Mouse (Mus musculus): Measurements from ENCODE around the gene Ncan.

Ncan gene

DNA sequence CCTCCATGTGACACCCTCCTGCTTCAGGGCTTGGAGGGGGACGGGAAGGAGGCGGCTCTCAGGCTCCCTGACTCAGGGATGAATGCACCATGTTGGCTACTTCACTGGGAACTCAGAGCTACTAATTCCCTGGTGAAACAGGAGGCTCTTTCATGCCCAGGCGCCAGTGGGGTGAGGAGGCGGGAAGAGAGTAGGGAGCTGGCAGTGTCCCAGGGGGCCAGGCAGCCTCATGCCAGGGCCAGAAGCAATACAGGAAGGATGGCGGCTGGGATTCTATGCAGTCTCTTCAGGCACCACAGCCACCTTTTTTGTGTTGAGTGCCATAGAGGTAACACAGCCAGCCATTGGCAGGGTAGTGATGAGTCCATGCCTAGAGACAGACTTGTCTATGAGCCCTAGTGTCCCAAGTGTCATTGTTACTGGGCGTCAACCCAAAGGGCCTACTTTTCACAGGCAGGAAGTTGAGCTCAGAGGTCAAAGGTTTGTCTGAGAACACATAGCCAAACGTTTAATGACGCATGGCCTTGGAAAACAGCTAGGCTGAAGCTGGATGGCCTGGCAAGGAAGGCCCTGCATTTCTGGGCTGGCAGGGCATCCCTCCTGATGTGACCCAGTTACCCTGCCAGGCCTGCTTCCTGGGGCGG lies 8.8 kb upstream of the Ncan start:
- peak; percentile 88 for DNase-seq (ENCODE audit: low read depth)

DNA sequence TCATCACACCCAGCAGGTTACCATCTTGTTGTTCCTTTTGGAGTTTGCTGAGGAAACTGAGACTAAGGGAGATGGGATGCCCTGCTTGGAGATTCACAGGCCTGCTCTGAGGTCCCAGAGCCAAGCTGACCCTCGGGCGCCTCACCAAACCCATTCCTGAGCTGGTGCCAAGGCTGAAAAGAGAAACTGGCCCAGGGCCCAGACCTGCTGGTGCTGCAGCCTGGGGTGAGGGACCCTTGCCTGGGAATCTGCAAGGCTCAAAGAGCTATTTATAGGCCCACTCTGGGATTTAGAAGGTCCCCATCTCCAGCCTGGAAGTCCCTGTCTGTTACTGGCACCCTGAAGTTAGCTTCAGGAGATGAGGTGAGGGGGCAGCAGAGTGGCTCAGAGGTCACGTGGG lies 7.8 kb upstream of the Ncan start:
- no peak for DNase-seq (ENCODE audit: low read depth)

DNA sequence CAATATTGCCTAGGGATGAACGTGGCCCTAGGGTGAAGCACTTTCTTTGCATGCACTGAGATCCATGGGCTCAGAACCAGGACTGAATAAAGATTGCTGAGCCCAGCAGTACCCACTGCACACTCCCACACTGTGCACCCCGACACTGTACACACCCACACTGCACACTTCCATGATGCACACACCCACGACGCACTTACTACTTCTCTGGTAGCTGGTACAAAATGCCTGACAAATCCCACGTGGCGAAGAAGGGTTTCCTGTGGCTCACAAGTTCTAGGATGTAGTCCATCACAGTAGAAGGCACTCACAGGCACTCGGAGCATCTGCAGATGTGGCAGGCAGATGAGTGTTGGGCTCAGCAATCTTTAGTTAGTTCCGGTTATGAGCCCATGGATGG lies 4.3 kb upstream of the Ncan start:
- no peak for DNase-seq (ENCODE audit: low read depth)

DNA sequence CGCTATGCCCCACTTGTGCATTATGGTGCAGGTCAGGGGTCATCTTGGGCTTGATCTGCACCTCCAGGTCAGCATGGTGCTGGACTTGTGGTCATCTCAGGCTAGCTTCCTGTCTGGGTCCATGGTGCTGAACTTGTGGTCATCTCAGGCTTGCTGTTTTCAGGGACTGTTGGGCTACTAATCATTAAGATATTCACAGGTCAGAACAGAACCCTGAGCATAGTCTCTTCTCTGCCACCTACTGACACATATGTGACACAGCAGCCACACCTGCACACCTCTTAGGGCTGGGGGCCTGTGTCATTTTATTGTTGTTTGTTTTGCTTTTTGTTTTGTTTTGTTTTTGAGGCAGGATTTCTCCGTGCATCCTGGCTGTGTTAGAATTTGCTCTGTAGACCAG lies 2.2 kb upstream of the Ncan start:
- no peak for DNase-seq (ENCODE audit: low read depth)

DNA sequence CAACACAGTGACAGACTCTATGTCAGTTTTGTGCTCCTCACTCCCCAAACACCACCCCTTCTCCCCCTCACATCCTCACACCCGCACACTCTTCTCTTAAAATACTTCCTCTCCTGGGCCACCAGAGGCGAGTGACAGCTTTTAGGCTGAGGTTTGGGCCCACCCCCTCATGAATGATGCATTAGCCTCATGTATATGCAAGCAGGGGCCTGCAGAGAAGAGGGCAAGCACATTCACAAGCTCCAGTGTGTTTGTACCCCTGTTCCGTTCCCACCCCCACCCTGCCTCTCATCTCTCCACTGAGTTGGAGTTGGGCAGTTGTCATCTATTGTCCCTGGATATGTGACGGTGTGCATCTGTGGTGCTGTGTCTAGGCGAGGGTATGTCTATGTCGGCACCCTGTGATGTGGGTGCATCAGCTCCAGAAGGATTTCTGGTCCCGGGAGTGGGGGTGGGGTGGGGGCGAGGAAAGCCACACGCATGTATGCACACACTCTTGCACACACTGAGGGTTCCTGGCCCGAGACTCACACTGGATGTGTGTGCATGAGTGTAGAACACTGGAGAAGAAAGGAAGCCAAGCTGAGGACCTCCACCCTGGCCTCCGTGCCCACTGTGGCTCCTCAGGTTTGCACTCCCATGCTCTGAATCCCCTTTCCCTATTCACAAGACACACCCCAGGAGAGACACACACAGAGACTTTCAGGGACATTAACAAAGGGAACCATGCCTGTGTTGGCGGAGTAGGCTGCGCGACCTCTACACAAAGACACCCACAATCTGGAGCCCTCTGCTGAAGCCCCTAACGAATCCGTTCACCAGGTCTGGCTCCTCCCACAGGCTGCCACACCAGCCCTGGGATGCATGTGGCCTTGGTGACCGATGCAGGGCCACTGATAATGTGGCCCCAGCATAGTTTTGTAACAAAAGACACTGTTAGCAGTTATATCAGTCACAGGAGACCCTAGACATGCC lies 1.7 kb downstream of the Ncan start:
- no peak for DNase-seq (ENCODE audit: low read depth)

DNA sequence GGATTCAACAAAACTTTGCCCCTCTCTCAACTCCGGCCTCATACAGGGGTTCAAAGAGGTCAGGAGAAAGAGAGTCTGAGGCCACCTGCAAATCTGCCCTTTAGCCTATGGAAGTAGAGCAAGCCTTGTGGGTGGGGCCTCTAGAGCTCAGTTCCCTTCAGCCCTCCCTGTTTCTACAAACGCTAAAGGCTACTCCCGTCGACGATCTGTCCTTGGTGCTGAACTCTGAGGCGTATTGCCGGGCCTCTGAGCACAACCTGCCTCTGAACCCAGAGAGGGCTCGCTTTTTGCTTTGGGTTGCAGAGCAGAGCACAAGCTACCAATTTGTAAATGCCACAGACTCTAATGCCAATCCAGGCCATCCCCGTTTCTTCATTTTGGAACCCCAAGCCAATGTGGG lies 3.1 kb downstream of the Ncan start:
- DNase-seq (ENCODE audit: low read depth) = no peak

DNA sequence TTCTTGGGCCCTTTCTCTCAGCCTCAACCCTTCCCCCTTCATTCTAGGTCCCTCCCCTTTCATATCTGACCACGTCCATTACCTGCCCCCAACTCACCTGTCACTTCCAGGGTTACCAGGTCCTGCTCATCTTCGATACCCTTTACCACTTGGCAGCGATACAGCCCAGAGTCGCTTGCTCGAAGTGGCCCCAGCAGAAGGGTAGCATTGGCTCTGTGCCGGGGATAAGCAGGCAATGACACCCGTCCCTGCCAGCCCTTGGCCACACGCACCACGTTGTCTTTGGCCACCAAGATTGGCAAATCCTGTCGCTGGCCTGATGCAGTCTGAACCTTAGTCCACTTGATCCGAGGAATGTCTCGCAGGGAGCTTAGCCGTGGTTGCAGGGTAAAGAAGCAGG lies 5.8 kb downstream of the Ncan start:
- no peak for DNase-seq (ENCODE audit: low read depth)

DNA sequence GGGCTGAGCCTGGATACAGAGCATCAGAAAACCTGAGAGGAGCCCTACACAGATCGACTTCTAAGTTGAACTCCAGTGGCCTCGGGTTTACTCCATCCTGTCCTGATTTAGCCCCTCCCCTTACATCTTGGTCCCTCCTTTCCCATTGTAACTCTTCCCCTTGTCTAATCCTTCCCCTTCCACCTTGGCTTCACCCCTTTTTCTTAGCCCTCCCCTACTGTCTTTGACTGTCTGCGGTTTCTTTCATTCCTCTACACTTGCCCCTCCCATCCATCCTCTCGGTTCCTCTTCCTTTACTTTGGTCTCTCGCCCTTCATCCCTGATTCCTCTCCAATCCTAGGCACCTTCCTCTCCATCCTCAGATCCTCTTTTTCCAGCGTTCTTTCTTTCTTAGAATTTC lies 6.2 kb downstream of the Ncan start:
- no peak for DNase-seq (ENCODE audit: low read depth)

DNA sequence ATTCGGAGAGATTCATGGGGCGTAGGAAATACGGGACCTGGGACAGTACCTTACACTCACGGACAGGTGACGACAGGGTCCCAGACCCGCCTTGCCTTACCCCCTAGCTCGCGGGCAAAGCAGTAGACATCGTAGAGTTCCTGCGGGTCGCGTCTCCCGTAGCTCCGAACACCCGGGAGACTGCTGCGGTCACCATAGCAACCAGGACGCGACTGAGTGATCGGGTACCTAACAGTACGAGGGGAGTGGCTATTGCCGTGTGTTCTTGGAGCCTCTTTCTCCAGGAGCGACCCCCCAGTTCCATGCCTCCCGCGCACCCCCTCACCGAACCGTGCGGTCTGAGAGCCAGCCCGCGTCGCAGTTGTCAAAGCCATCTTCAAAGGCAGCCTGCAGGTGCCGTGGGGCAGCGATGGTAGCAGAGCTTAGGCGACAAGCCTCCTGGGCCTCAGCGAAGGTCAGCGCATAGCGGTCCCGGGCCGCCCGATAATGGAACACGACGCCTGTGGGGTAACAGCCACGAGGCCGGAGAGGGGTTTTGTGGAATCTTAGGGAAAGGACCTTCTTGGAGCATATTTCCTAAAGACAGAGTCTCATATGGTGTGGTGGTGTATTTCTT lies 8.2 kb downstream of the Ncan start:
- no peak for DNase-seq (ENCODE audit: low read depth)

DNA sequence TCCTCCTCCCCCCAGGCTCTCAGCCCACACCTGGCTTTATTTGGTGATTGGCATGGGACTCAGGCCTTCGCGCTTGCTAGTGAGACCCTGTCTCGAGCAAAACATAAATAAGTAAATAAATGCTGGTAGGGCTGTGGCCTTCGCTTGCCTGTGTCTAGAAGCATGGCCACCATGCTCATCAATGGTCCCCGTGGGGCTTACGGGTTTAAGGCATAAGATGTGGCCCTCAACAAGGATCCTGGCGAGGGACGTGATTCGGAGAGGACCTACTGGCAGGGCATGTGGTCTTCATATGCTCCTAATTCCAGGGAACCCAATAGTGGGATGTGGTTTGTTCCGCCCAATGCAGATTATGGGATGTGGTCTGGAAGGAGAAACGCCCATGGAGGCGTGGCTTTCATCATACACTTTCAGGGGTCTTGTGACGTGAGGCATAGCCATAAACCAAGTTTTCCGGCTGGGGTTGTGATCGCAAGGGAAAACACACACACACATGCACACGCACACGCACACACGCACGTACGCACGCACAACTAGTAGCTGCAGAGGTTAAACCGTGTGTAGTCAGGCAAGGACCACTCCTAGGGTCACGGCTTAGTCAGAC lies 9.4 kb downstream of the Ncan start:
- DNase-seq (ENCODE audit: low read depth) = no peak

DNA sequence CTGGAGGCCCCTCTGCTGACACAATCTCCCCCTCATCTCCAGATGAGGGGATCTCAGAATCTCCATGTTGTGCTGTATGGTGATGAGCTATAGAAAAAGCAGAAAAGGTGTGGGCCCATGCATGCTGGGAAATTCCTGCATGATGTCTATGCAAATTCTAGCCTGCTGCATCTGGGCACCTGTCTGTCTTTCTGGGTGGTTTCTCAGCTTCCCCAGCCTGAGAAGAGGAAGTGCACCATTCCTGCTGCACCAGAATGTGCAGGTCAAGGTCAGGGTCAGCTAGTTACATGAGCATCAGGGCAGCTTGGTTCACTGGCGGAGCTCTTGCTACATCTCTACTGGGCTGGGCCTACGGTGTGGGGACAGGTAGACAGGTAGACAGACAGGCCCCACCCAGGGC lies 10.2 kb downstream of the Ncan start:
- no peak for DNase-seq (ENCODE audit: low read depth)

DNA sequence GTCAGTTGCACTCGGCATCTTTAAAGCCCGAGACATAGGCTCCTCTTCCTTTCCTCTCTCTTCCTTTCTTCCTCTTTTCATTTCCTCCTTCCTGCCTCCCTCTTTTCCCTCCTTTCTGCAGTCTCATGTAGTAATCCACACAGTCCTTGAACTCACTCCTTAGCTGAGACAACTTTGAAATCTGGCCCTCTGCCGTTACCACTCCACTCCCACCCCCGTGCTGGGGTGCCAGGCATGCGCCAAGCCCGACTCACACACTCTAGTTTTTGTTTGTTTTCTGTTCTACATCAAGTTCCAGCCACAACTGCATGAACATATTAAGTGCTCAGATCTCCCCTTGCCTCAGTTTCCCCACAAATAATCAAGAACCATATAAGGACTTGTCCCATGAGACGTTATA lies 15.8 kb downstream of the Ncan start:
- DNase-seq (ENCODE audit: low read depth) = no peak

DNA sequence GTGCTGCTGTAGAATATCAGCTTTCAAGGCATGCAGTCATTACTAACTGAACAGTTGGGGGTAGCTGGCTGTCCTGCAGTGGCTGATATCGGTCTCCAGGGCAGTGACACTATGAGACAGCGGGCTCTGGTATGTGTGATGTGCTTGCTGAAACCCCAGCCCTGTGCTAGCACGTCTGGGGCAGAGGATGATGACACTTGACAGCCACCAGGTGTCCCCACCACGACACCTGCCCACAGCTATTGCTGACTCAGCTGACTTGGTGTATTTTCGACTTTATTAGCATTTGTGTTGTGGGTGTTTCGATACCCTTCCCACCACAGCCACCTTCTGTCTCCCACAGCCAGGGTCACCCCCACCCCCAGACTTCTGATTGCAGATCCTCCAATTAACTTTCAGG lies 16.2 kb downstream of the Ncan start:
- no peak for DNase-seq (ENCODE audit: low read depth)

DNA sequence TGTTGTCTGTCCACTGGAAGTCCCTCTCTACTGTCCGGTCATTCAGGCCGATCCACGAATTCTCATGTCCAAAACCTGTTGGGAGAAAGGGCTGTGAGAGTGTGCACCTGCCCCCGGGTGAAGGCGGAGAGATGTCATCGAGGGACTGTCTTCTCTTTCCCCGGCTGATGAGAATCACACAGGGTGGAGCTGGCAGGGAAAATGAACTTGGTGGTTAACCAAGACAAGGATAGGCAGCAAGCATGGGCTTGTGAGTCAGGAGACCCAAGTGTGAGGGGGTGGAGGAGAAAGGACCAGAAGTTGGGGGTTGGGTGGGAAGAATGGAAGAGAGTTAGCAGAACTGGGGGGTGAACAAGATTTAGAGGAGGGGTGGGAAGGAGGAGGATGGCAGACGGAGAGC lies 20.4 kb downstream of the Ncan start:
- DNase-seq (ENCODE audit: low read depth) = no peak

DNA sequence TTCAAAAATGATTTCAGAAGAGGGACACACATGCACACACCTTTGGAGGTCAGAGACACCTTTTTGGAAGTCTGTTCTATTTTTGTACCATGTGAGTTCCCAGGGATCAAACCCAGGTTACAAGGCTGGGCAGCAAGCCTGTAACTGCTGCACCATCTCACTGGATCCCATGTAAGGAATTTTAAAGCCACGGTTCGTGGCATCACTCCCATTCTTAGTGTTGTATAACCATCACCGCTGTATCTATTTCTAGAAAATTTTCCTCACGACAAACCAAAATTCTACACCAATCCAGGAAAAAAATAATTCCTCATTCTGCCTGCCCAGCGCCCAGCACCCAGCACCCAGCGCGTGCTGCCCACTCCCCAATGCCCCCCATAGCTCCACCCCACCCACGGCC lies 21.4 kb downstream of the Ncan start:
- DNase-seq (ENCODE audit: low read depth) = no peak

DNA sequence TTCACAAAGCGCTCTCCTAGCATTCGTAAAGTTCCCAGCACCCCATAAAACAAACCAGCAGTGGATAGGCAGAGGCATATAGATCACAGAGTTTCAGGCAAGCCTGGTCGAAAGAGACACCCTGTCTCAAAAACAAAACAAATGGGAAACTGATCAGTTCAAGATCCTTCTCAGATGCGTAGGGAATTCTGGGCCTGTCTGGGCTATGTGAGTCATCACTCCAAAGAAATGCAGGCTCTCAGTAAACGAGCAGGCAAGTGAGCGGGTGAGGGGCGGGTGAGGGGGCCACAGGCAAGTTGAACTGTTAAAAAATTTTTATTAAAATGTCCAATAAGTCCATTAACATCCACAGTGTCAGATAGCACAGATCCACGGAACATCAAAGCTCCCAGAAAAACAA lies 27.9 kb downstream of the Ncan start:
- DNase-seq (ENCODE audit: low read depth) = no peak

DNA sequence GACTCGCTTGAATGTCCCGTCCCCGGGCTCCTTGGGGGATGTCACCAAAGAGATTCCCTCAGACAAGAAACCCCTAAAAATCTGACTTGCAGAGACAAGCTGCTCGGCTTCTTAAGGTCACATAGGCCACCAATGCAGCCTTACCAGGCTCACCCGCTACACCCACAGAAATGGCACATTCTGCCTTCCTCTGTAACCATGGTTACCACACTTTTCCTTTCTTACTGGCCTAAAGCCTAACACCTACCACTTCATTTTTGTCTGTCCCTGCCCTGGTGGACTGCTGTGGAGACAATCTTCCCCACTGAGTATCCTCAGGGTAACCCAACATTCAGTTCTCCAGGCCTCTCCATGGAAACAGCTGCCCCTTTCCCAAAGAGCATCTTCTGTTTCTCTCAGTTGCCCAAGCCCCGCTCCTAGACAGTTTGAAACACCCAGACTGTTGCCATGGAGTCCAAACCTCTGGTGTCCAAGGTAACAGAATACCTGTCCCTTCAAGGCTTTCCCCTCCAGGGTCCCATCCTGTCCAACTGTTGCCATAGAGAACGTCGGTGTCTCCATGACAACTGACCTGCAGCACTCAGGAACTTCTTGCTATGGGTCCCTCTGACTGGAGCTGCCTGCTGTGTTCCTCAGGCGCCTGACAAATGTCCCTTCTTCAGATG lies 31.2 kb downstream of the Ncan start:
- no peak for DNase-seq (ENCODE audit: low read depth)

DNA sequence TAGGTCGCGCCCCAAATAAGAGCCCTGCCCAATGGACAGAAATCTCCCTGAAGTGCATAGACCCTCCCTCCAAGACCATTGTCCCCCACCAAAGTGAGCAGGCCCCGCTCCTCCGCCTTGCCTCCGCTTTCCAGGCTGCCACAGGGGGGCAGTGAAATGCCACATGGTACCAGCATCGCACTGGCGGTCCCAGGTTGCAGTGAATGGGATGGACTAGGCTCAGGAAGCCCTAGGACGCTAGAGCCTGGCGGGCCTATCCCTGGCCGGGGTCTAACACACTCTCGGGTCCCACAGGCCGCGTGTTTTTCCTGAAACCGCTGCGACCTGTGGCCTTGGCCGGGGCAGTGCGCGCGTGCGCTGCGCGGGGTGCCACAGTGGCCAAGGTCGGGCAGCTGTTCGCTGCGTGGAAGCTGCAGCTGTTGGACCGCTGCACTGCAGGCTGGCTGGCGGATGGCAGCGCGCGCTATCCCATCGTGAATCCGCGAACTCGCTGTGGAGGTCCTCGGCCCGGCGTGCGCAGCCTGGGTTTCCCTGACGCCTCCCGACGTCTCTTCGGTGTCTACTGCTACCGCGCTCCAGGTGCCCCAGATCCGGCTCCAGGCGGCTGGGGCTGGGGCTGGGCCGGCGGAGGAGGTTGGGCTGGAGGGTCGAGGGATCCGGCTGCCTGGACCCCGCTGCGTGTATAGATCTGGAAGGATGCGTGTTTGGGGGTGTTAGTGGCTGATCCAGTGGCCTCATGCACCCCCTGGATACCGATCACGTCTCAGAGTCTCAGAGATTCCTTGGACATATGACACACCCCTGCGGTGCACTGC lies 32.6 kb downstream of the Ncan start:
- no peak for DNase-seq (ENCODE audit: low read depth)

DNA sequence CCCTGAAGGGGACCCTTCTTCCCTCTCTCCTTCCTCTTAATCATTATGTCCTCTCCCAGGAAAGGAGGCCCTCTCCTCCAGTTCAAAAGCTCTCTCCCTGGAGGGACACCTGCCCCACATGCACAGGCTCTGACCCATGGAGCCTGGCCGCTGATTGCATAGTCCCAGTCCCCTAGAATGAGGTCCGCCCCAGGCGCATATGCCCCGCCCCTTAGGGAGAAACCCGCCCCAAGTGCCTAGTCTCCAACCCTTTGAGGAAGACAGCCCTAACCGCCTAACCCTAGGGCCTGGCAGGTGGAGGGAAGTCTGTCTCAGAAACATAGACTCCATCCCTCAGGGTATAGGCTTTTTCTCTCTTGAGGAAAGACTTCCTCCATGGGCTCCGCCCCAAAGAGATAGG lies 33.4 kb downstream of the Ncan start:
- no peak for DNase-seq (ENCODE audit: low read depth)

DNA sequence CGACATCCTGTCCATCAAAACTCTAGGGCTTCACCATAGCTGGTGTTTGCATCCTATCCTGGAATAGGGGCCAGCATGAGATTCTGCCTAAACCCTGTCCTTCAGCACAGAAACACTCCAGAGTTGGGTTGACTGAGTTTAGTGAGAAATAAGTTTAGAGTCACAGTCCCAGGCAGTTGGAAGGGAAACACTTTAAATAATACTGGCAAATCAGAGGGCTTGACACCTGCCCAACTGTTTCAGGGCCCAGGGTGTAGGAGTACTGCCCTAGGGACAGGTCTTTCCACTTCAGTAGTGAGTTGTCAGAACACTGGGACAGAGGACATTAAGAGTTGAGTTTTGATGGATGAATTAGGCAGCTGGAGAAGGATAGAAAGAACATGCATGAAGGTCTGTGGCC lies 34.5 kb downstream of the Ncan start:
- DNase-seq (ENCODE audit: low read depth) = no peak
